Mouse (Mus musculus): ENCODE results near the gene Usp50.

DNA sequence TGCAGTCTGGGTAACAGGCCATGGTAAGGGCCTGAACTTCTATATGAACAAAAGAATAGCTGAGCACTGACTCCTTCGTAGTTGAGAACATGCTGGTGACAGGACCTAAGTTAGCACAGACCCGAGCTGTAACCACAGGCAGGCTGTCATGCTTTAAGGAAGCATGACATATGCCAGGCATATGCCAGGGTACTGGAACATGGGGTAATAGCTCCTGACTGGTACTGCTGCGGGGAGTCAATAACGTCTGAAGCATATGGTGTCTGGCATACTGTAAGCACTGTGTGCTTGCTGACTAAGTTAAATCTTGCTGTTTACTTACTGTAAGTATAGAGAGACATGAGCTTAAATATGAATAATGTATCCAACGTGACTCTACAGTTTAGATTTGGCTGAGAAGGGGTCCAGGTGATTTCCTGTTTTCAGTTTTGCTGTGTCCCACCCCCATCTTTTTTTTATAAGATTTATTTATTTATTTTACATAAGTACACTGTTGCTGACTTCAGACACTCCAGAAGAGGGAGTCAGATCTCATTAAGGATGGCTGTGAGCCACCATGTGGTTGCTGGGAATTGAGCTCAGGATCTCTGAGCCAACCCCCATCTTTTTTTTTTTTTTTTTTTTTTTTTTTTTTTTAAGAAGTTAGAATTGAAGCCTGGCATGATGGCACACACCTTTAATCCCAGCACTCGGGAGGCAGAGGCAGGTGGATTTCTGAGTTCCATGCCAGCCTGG, 47.8 kb downstream of the Usp50 start:
- no peak for TF ChIP-seq CTCF (IDR thresholded peaks at IDR 0.05; ENCODE audit: low read depth, low read length)
- TF ChIP-seq TAL1 (conservative IDR thresholded peaks at IDR 0.05; ENCODE audit: low read depth, low read length) = no peak
- no peak for TF ChIP-seq POLR2AphosphoS5 (IDR thresholded peaks at IDR 0.05; ENCODE audit: insufficient replicate concordance, low read depth, low read length)
- TF ChIP-seq GATA1 (IDR thresholded peaks at IDR 0.05; ENCODE audit: borderline replicate concordance, low read length) = no peak
